Mouse (Mus musculus): Measurements from ENCODE around the gene Zc3h7b. TPM values are rescaled to one million over a fixed set of nuclear protein-coding genes. Genes with fewer than 3 reads are reported as not detected.
A peak's percentile ranks its signal among the peaks of the same experiment; 100 is the strongest.

Zc3h7b gene
- polyA plus RNA-seq, 1 experiment from 2014 or later = 37.9 TPM

GRCm38 (mm10) chr15:81802941-81803351, 58.1 kb downstream of the Zc3h7b start:
- peak overlapping the region; percentile 37 for H3K4me3 ChIP-seq
- peak overlapping the region; percentile 71 for H3K27ac ChIP-seq
- H3K36me3 ChIP-seq = no peaks in the 10 kb centered on the region
- 19% methylated on average over 8 of the region's 8 CpGs for WGBS
- no peak for DNase-seq (ENCODE audit: low spot score)
- H3K9me3 ChIP-seq = no peaks in the 10 kb centered on the region
- H3K27me3 ChIP-seq (ENCODE audit: insufficient read depth, poor library complexity, severe bottlenecking) = 0 out of 2 replicates have a peak, but pooled peaks cover 5% of the 10 kb centered on the region
- H3K4me1 ChIP-seq (replicated peaks) = peaks cover 32% of the 10 kb centered on the region

GRCm38 (mm10) chr15:81803425-81803951, 58.6 kb downstream of the Zc3h7b start:
- 70% methylated on average over 4 of the region's 4 CpGs for WGBS
- Histone ChIP-seq H3K27me3 (ENCODE audit: insufficient read depth, poor library complexity, severe bottlenecking) (0 out of 2 replicates have a peak, but pooled peaks cover 5% of the 10 kb centered on the region), H3K27ac (no peak overlapping the region), H3K9me3 (no peaks in the 10 kb centered on the region), H3K4me1 (replicated peaks) (peaks cover 32% of the 10 kb centered on the region), H3K36me3 (no peaks in the 10 kb centered on the region), H3K4me3 (no peak overlapping the region)
- no peak for DNase-seq (ENCODE audit: low spot score)

GRCm38 (mm10) chr15:81804172-81804571, 59.3 kb downstream of the Zc3h7b start:
- Histone ChIP-seq H3K36me3 (no peaks in the 10 kb centered on the region), H3K4me1 (replicated peaks) (peaks cover 32% of the 10 kb centered on the region), H3K9me3 (no peaks in the 10 kb centered on the region), H3K4me3 (no peak overlapping the region), H3K27ac (no peak overlapping the region), H3K27me3 (ENCODE audit: insufficient read depth, poor library complexity, severe bottlenecking) (peaks cover 10% of the 10 kb centered on the region; the same call in 1 of the 2 replicates)
- no peak for DNase-seq (ENCODE audit: low spot score)
- 55% methylated on average over 1 of the region's 1 CpGs for WGBS

- Histone ChIP-seq H3K27ac (no peak overlapping the region), H3K4me1 (replicated peaks) (peaks cover 35% of the 10 kb centered on the region), H3K36me3 (no peaks in the 10 kb centered on the region), H3K27me3 (ENCODE audit: insufficient read depth, poor library complexity, severe bottlenecking) (peaks cover 11% of the 10 kb centered on the region; the same call in 1 of the 2 replicates), H3K9me3 (no peaks in the 10 kb centered on the region), H3K4me3 (no peak overlapping the region)
- no peak for DNase-seq (ENCODE audit: low spot score)
- 84% methylated on average over 3 of the region's 3 CpGs for WGBS
These were observed 60.0 kb downstream of the Zc3h7b start for GRCm38 (mm10) chr15:81804883-81805282.

- H3K27me3 ChIP-seq (ENCODE audit: insufficient read depth, poor library complexity, severe bottlenecking) = peaks cover 11% of the 10 kb centered on the region; the same call in 1 of the 2 replicates
- H3K27ac ChIP-seq = no peak overlapping the region
- peaks cover 43% of the 10 kb centered on the region for H3K4me1 ChIP-seq (replicated peaks)
- no peaks in the 10 kb centered on the region for H3K36me3 ChIP-seq
- no peak overlapping the region for H3K4me3 ChIP-seq
- 63% methylated on average over 6 of the region's 6 CpGs for WGBS
- no peaks in the 10 kb centered on the region for H3K9me3 ChIP-seq
- DNase-seq (ENCODE audit: low spot score) = no peak
These were observed 60.8 kb downstream of the Zc3h7b start for GRCm38 (mm10) chr15:81805624-81806023.

GRCm38 (mm10) chr15:81806621-81807404, 62.0 kb downstream of the Zc3h7b start:
- H3K27ac ChIP-seq = no peak overlapping the region
- H3K36me3 ChIP-seq = no peaks in the 10 kb centered on the region
- peaks cover 51% of the 10 kb centered on the region for H3K4me1 ChIP-seq (replicated peaks)
- 85% methylated on average over 4 of the region's 4 CpGs for WGBS
- peaks cover 11% of the 10 kb centered on the region; the same call in 1 of the 2 replicates for H3K27me3 ChIP-seq (ENCODE audit: insufficient read depth, poor library complexity, severe bottlenecking)
- no peak overlapping the region for H3K4me3 ChIP-seq
- DNase-seq (ENCODE audit: low spot score) = no peak
- no peaks in the 10 kb centered on the region for H3K9me3 ChIP-seq

- peaks cover 7% of the 10 kb centered on the region; the same call in 1 of the 2 replicates for H3K27me3 ChIP-seq (ENCODE audit: insufficient read depth, poor library complexity, severe bottlenecking)
- no peaks in the 10 kb centered on the region for H3K36me3 ChIP-seq
- DNase-seq (ENCODE audit: low spot score) = no peak
- H3K4me1 ChIP-seq (replicated peaks) = peaks cover 50% of the 10 kb centered on the region
- no peak overlapping the region for H3K27ac ChIP-seq
- no peak overlapping the region for H3K4me3 ChIP-seq
- 61% methylated on average over 2 of the region's 2 CpGs for WGBS
- H3K9me3 ChIP-seq = no peaks in the 10 kb centered on the region
These were observed 63.9 kb downstream of the Zc3h7b start for GRCm38 (mm10) chr15:81808799-81809198.

GRCm38 (mm10) chr15:81809550-81809949, 64.7 kb downstream of the Zc3h7b start:
- DNase-seq (ENCODE audit: low spot score) = no peak
- Histone ChIP-seq H3K27me3 (ENCODE audit: insufficient read depth, poor library complexity, severe bottlenecking) (peaks cover 6% of the 10 kb centered on the region; the same call in 1 of the 2 replicates), H3K27ac (peak overlapping the region; percentile 95), H3K36me3 (no peaks in the 10 kb centered on the region), H3K4me3 (peak overlapping the region; percentile 88), H3K9me3 (no peaks in the 10 kb centered on the region), H3K4me1 (replicated peaks) (peaks cover 50% of the 10 kb centered on the region)
- 68% methylated on average over 1 of the region's 1 CpGs for WGBS

- Histone ChIP-seq H3K9me3 (no peaks in the 10 kb centered on the region), H3K36me3 (peaks cover 3% of the 10 kb centered on the region), H3K27me3 (ENCODE audit: insufficient read depth, poor library complexity, severe bottlenecking) (peaks cover 6% of the 10 kb centered on the region; the same call in 1 of the 2 replicates), H3K4me1 (replicated peaks) (peaks cover 46% of the 10 kb centered on the region), H3K4me3 (peak overlapping the region; percentile 88), H3K27ac (peak overlapping the region; percentile 95)
- DNase-seq (ENCODE audit: low spot score) = peak; percentile 54
- under 1% methylated on average over 10 of the region's 10 CpGs for WGBS
These were observed 65.3 kb downstream of the Zc3h7b start for GRCm38 (mm10) chr15:81810150-81810549.

GRCm38 (mm10) chr15:81810671-81811598, 66.1 kb downstream of the Zc3h7b start:
- peak overlapping the region; percentile 88 for H3K4me3 ChIP-seq
- peaks cover 46% of the 10 kb centered on the region for H3K4me1 ChIP-seq (replicated peaks)
- H3K27me3 ChIP-seq (ENCODE audit: insufficient read depth, poor library complexity, severe bottlenecking) = peaks cover 6% of the 10 kb centered on the region; the same call in 1 of the 2 replicates
- DNase-seq (ENCODE audit: low spot score) = peak; percentile 98
- peak overlapping the region; percentile 95 for H3K27ac ChIP-seq
- under 1% methylated on average over 88 of the region's 89 CpGs for WGBS
- no peaks in the 10 kb centered on the region for H3K9me3 ChIP-seq
- peaks cover 11% of the 10 kb centered on the region for H3K36me3 ChIP-seq

GRCm38 (mm10) chr15:81811599-81811996, 66.7 kb downstream of the Zc3h7b start:
- no peak for DNase-seq (ENCODE audit: low spot score)
- peaks cover 46% of the 10 kb centered on the region for H3K4me1 ChIP-seq (replicated peaks)
- peaks cover 6% of the 10 kb centered on the region; the same call in 1 of the 2 replicates for H3K27me3 ChIP-seq (ENCODE audit: insufficient read depth, poor library complexity, severe bottlenecking)
- peak overlapping the region; percentile 88 for H3K4me3 ChIP-seq
- peak overlapping the region; percentile 95 for H3K27ac ChIP-seq
- H3K9me3 ChIP-seq = no peaks in the 10 kb centered on the region
- peaks cover 18% of the 10 kb centered on the region for H3K36me3 ChIP-seq
- under 1% methylated on average over 22 of the region's 26 CpGs for WGBS

- H3K27ac ChIP-seq = peak overlapping the region; percentile 95
- H3K4me3 ChIP-seq = peak overlapping the region; percentile 88
- 31% methylated on average over 3 of the region's 3 CpGs for WGBS
- H3K36me3 ChIP-seq = peaks cover 24% of the 10 kb centered on the region
- H3K27me3 ChIP-seq (ENCODE audit: insufficient read depth, poor library complexity, severe bottlenecking) = peaks cover 6% of the 10 kb centered on the region; the same call in 1 of the 2 replicates
- peaks cover 46% of the 10 kb centered on the region for H3K4me1 ChIP-seq (replicated peaks)
- no peak for DNase-seq (ENCODE audit: low spot score)
- H3K9me3 ChIP-seq = no peaks in the 10 kb centered on the region
These were observed 67.4 kb downstream of the Zc3h7b start for GRCm38 (mm10) chr15:81812287-81812686.
